Mouse (Mus musculus) erythroblast, embryonic 14.5 days (primary cell): ENCODE measurements around the gene Stk10. TPM values are rescaled to one million over a fixed set of nuclear protein-coding genes. Genes with fewer than 3 reads are reported as not detected.

Experiments
- H3K27me3 ChIP-seq: 2 replicates; pipeline ENCODE4 v1.6.1; 2012; ENCODE audit warnings: inconsistent platforms; ENCODE audit not compliant: control insufficient read depth
- H3K36me3 ChIP-seq: 2 replicates; pipeline ENCODE4 v1.6.1; 2012; ENCODE audit warnings: mild to moderate bottlenecking, inconsistent platforms; ENCODE audit not compliant: control insufficient read depth
- H3K4me1 ChIP-seq: 2 replicates; pipeline ENCODE4 v1.6.1; 2012; ENCODE audit warnings: inconsistent platforms; ENCODE audit not compliant: control insufficient read depth
- H3K4me3 ChIP-seq: replicated peaks from 2 replicates; pipeline ENCODE3; 2012; ENCODE audit warnings: moderate library complexity, mild to moderate bottlenecking, inconsistent platforms
- H3K9me3 ChIP-seq: 2 replicates; pipeline ENCODE4 v1.6.1; 2012; ENCODE audit warnings: low read length, inconsistent platforms, mixed read lengths; ENCODE audit not compliant: control insufficient read depth
- GATA1 ChIP-seq: IDR thresholded peaks from 2 replicates; pipeline ENCODE4 v1.6.1; 2012; ENCODE audit warnings: low read length, inconsistent platforms, mixed read lengths
- TAL1 ChIP-seq: IDR thresholded peaks from 3 replicates; pipeline ENCODE4 v1.6.1; 2012; ENCODE audit warnings: low read length, inconsistent platforms, mixed read lengths
- polyA plus RNA-seq: library from polyadenylated mRNA; stranded (reverse); fragments of >175 nt; gene quantifications from 2 replicates; pipeline ENCODE4 v1.2.3, GENCODE M21; 2012

Gene Stk10
- polyA plus RNA-seq, 1 experiment, result 3.8 TPM

GRCm38 (mm10) chr11:32650893-32651590 lies 117.9 kb downstream of the Stk10 start:
- peaks cover 15% of the 10 kb centered on the region for H3K36me3 ChIP-seq
- H3K27me3 ChIP-seq, result no peaks in the 10 kb centered on the region
- H3K4me1 ChIP-seq, result peaks cover 18% of the 10 kb centered on the region
- no peaks in the 10 kb centered on the region for H3K9me3 ChIP-seq
- TF ChIP-seq TAL1 (no peak), GATA1 (no peak)
- H3K4me3 ChIP-seq, result no peak overlapping the region

GRCm38 (mm10) chr11:32651723-32652122 lies 118.6 kb downstream of the Stk10 start:
- H3K4me1 ChIP-seq, result peaks cover 18% of the 10 kb centered on the region

GRCm38 (mm10) chr11:32662082-32662656 lies 129.1 kb downstream of the Stk10 start:
- peaks cover 6% of the 10 kb centered on the region for H3K4me1 ChIP-seq

More at GRCm38 (mm10) chr11:32651723-32652122, 118.6 kb downstream of the Stk10 start:
- H3K9me3 ChIP-seq, result no peaks in the 10 kb centered on the region
- no peak overlapping the region for H3K4me3 ChIP-seq
- H3K36me3 ChIP-seq, result peaks cover 15% of the 10 kb centered on the region
- no peak for TF ChIP-seq TAL1
- TF ChIP-seq GATA1, result no peak
- no peaks in the 10 kb centered on the region for H3K27me3 ChIP-seq

DNA sequence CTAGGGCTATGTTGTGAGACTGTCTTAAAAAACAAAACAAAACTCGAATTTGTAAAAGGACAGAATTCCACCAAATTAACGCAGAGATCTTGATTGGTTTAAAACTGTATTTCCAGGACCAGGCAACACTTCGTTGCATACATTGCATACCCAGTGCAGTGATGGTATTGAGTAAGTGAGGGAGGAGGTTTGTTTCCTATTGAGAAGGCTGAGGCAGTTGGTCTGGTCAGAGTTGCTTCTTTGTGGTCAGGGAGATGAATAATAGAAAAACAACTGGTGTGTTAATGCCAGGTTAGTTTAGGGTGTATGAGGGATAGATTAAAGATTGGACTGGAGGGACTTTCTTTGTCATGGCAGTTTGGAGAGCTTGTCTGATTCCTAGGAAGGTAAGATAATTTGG lies 132.5 kb downstream of the Stk10 start:
- TF ChIP-seq TAL1, result no peak
- TF ChIP-seq GATA1, result no peak
- H3K27me3 ChIP-seq, result no peaks in the 10 kb centered on the region
- no peak overlapping the region for H3K4me3 ChIP-seq
- peaks cover 15% of the 10 kb centered on the region for H3K36me3 ChIP-seq
- peaks cover 11% of the 10 kb centered on the region for H3K4me1 ChIP-seq
- no peaks in the 10 kb centered on the region for H3K9me3 ChIP-seq

More at GRCm38 (mm10) chr11:32662082-32662656, 129.1 kb downstream of the Stk10 start:
- H3K36me3 ChIP-seq, result peaks cover 11% of the 10 kb centered on the region
- no peak overlapping the region for H3K4me3 ChIP-seq
- no peaks in the 10 kb centered on the region for H3K9me3 ChIP-seq
- no peaks in the 10 kb centered on the region for H3K27me3 ChIP-seq
- TF ChIP-seq TAL1, result no peak
- TF ChIP-seq GATA1, result no peak

- Histone ChIP-seq H3K27me3 (no peaks in the 10 kb centered on the region), H3K4me3 (no peak overlapping the region), H3K9me3 (no peaks in the 10 kb centered on the region), H3K4me1 (peaks cover 18% of the 10 kb centered on the region), H3K36me3 (peaks cover 11% of the 10 kb centered on the region)
- TF ChIP-seq TAL1 (no peak), GATA1 (no peak)
Observed at GRCm38 (mm10) chr11:32666983-32667382, 133.9 kb downstream of the Stk10 start.

- Histone ChIP-seq H3K27me3 (no peaks in the 10 kb centered on the region), H3K4me1 (peaks cover 14% of the 10 kb centered on the region), H3K9me3 (no peaks in the 10 kb centered on the region), H3K4me3 (no peak overlapping the region), H3K36me3 (peaks cover 8% of the 10 kb centered on the region)
- TF ChIP-seq GATA1, result no peak
- no peak for TF ChIP-seq TAL1
Observed at GRCm38 (mm10) chr11:32671480-32671879, 138.4 kb downstream of the Stk10 start.

Other genes with a start within 250 kb of the Stk10 start
- gene Hba-a1, start 249.8 kb upstream of the Stk10 start, polyA plus RNA-seq, result 387,305 and 409,151 TPM in 2 replicates
- gene Hbq1b, start 246.3 kb upstream of the Stk10 start, polyA plus RNA-seq, result 7.5 and 8.6 TPM in 2 replicates
- 130,484 and 191,888 TPM in 2 replicates for gene Hba-a2, start 236.8 kb upstream of the Stk10 start, polyA plus RNA-seq
- 0.09 and 1.1 TPM in 2 replicates for gene Hbq1a, start 233.2 kb upstream of the Stk10 start, polyA plus RNA-seq
- gene Sh3pxd2b, start 185.5 kb upstream of the Stk10 start, polyA plus RNA-seq, result 0.02 and 0.05 TPM in 2 replicates
- 0.16 and 0.17 TPM in 2 replicates for gene Ubtd2, start 77.9 kb upstream of the Stk10 start, polyA plus RNA-seq
- 0.07 TPM in 1 of 2 replicates, not detected in the other for gene Efcab9, start 1.2 kb upstream of the Stk10 start, polyA plus RNA-seq
- gene Fbxw11, start 109.4 kb downstream of the Stk10 start, polyA plus RNA-seq, result 0.28 and 0.35 TPM in 2 replicates